Mouse (Mus musculus): ENCODE measurements around the gene Inhbc.
A peak's percentile ranks its signal among the peaks of the same experiment; 100 is the strongest.
"Not testable (repeated sequence)": the region's sequence is repeated elsewhere in the genome, so short reads cannot be mapped to it uniquely, and the experiment has no call there.

The Inhbc gene

GRCm38 (mm10) chr10:127326017-127326801 lies 44.0 kb downstream of the Inhbc start:
- no peak for DNase-seq (ENCODE audit: low spot score)

- no peak for DNase-seq (ENCODE audit: low spot score)
Observed at GRCm38 (mm10) chr10:127325454-127326016, 44.7 kb downstream of the Inhbc start.

DNA sequence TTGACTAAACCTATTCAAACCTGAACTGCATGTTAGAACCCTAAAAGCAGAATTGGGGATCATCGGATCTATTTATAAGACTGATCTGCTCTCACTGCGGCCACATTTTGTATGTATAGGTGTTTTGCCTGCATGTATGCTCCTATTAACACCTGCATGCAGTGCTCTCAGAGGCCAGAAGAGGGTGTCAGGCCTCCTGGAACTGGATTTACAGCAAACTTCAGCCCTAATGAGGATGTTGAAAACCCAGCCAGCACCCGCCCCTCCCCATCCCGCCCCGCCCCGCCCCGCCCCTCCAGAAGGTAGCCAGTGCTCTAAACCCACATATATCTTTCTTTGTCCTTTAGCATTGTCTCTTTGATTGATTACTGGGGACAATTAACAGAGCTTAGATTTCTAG lies 45.7 kb downstream of the Inhbc start:
- DNase-seq (ENCODE audit: low spot score): no peak

DNA sequence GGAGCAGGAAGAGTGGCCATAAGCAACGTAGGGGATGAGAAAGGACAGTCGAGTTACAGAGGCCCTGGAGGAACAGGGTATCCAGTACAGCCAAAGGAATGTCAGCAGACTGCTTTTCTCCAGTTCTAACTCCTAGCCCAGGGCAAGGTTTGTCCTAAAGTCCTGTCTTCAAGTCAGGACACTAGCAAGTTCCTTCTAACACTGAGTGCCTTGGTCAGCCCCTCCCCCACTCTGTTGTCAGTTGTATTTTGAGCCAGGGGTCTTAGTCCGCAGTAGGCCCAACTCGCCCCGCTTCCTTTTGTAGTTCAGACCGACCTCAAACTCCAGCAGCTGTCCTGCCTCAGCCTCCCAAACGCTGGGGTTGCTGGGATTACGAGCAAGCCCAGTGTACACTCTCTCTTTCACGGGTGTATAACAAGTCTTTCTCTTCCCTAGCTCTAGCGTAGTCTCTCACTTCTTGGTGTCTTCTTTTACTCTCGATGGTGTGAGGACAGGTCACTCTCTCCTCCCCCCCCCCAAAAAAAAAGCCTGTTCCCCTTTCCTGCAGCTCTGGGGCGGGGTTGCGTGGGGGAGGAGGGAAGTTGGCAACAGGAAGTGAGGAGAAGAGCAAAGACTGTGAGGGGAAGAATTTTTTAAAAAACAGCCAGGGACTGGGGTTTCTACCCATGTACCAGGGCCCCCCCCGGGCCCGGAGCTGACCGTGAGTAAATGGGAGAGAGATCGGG lies 46.9 kb downstream of the Inhbc start:
- DNase-seq (ENCODE audit: low spot score): no peak

- DNase-seq (ENCODE audit: low spot score): no peak
Observed at GRCm38 (mm10) chr10:127322669-127323068, 47.6 kb downstream of the Inhbc start.

GRCm38 (mm10) chr10:127322178-127322577 lies 48.1 kb downstream of the Inhbc start:
- DNase-seq (ENCODE audit: low spot score): no peak

DNA sequence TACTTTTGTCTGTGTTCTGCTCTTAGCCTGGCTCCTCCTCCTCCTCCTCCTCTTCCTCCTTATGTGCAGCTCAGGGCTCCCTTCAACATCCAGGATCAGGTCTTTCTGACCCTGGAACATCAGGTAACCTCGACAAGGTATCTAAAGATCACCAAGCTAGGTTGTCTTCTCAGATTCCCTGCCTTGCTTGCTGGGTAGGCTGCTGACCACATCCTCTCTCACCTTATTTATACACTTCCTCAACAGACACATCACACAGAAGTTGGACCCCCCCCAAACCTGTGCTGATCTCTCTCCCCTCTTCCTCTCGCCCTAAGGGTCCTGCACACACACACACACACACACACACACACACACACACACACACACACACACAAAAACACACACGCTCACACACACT lies 48.6 kb downstream of the Inhbc start, which contains the start of gene Arhgap9:
TSS of gene Arhgap9 (plus strand) at position 344 of the 400 bp plus-strand sequence.
- no peak for DNase-seq (ENCODE audit: low spot score)

DNA sequence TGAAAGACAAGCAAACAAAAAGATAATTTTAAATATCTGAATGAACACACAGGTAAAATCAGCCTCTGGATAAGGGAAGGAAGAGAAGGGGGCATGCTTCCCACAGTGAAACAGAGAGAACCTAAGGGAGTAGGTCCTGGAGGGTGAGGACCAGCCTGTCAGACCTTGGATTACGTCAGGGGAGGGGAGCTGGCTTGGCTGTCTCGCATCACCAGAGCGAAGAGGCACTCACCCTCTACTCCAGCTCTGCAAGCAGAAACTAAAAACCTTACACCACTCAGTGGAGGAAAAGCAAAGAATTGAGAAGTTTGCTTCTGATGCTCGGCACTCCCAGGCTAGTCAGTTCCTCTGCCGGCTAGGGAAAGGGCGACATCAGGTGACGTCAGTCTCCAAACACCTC lies 50.3 kb downstream of the Inhbc start:
- no peak for DNase-seq (ENCODE audit: low spot score)

DNA sequence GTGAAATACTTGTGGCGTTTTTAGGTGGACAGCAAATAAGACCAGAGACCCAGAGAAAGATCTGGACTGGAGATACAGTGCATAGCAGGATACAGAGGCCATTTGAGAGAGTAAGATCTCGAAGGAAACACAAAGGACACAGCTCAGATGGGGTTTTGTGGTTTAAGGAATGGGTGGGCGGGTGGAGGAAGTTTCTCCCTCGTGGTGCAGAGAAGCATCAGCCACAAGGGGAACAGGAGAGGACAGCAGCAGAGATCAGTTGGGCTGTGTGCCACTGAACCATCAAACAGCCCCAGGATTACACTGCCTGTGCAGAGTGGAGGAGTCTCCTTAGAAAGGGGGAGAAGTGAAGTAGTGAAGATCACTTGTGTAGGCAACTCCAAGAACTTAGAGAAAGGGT lies 52.2 kb downstream of the Inhbc start:
- no peak for DNase-seq (ENCODE audit: low spot score)

- no peak for DNase-seq (ENCODE audit: low spot score)
Observed at GRCm38 (mm10) chr10:127317277-127317676, 53.0 kb downstream of the Inhbc start.

DNA sequence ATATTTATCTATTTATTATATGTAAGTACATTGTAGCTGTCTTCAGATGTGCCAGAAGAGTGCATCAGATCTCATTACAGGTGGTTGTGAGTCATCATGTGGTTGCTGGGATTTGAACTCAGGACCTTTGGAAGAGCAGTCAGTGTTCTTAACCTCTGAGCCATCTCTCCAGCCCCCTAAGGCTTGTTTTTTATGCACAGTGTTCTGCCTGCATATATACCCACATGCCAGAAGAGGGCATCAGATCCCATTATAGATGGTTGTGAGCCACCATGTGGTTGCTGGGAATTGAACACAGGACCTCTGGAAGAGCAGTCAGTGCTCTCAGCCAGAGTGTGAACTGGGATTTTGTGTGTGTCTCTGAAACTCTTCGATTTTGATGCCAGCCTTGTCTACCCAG lies 55.3 kb downstream of the Inhbc start:
- not testable (repeated sequence) for DNase-seq (ENCODE audit: low spot score)

DNA sequence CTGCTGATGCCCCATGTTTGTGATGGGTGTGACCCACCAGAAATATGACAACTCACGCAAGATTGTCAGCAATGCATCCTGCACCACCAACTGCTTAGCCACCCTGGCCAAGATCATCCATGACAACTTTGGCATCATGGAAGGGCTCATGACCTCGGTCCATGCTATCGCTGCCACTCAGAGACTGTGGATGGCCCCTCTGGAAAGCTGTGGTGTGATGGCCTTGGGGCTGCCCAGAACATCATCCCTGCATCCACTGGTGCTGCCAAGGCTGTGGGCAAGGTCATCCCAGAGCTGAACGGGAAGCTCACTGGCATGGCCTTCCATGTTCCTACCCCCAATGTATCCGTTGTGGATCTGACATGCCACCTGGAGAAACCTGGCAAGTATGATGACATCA lies 56.7 kb downstream of the Inhbc start:
- peak; percentile 40 for DNase-seq (ENCODE audit: low spot score)

DNA sequence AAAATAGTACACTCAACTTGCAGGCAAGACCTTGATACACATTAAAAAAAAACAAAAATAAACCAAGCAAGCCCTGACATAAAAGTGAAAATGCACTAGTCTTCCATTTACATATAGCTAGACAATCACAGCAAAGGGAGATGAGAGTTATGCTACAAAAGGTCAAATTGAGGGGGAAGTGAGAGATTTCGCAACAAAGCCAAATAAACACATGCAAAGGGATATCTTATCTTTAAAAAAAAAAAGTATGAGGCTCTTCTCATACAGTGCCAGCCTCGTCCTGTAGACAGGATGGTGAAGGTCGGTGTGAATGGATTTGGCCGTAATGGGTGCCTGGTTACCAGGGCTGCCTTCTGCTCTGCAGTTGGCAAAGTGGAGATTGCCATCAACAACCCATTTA lies 57.4 kb downstream of the Inhbc start:
- no peak for DNase-seq (ENCODE audit: low spot score)

GRCm38 (mm10) chr10:127312356-127312676 lies 57.9 kb downstream of the Inhbc start:
- peak; percentile 48 for DNase-seq (ENCODE audit: low spot score)

DNA sequence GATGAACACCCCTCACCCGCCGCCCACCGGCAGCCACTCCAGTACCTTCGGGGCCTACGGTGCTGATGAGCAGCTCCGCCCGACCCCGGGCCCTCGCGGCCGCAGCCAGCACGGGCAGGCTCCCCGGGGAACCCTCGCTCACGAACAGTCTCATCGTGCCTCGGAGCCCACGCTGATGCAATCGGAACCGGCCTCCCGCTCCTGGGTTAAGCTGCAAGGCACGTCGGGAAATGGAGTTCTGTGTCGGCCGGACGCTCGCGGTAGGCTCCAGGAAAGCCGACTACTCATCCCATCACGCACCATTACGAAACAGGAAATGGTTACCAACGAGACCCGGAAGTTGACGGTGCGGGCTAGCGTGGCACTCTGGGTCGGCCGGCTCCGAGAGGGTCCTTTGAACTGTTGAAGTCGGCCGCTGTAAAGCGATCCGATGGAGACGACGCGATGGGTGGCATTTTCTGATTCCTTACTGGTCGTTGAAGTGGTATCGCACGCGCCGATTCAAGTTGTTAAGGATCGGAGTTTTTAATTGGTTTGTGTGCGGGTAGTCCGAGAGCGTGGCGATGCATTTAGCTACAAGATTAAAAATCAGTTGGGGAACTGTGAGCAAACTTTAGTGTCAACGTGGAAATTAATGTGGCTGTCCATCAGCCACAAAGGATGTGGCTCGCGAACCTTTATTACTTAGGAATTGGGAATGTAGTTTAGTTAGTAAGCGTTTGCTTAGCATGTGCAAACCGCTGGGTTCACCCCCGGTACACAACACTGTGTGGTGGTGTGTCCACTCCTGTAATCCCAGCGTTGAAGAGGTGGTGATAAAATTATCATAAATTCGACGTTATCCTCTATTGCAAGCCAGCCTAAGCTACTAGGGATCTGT lies 58.5 kb downstream of the Inhbc start, which contains the start of gene Mars:
TSS of gene Mars (minus strand) at position 311 of the 880 bp plus-strand sequence.
- peak; percentile 90 for DNase-seq (ENCODE audit: low spot score)

DNA sequence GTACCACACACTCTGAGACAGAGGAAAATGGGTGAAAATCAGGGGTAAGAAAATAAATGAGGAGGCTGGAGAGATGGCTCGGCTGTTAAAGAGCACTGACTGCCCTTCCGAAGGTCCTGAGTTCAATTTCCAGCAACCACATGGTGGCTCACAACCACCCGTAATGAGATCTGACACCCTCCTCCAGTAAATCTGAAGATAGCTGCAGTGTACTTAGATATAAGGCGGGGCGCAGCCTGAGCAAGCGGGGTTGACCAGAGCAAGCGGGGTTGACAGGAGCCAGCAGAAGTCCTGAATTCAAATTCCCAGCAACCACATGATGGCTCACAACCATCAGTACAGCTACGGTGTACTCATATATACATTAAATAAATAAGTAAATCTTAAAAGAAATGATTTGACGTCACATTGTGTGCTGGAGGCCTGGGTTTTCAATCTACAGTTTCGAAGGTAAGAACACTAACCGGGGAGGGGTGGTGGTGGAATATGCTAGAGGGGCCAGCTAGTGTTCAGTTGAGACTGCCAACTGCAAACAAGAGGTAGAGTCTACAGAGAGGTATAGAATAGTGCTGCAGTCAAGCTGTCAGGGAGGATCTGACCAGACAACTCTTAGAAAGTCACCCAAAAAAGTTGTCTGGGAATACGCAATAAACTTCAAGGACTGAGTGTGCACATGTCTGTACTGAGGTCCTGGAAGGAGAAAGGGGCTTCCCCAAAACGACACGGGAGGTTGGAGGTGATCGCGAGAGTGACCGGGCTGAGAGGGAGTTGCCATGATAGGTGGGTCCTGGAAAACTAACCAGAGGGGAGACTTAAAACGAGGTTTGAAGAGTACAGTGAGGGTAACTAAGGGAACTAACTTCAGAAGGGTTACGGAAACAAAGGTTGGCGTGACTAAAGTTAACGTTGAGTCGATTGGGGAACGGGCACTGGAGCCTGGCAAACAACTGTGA lies 59.4 kb downstream of the Inhbc start:
- DNase-seq (ENCODE audit: low spot score): no peak

GRCm38 (mm10) chr10:127309167-127309566 lies 61.1 kb downstream of the Inhbc start:
- DNase-seq (ENCODE audit: low spot score): not testable (repeated sequence)
